Mouse (Mus musculus) yolk sac, embryonic 10.5 days (tissue): Measurements from ENCODE around the gene Ddx41.

Source experiments
- DNase-seq: peaks from one replicate; pipeline ENCODE4 v3.0.0-alpha.2; 2017; ENCODE audit warnings: low spot score

Gene Ddx41

DNA sequence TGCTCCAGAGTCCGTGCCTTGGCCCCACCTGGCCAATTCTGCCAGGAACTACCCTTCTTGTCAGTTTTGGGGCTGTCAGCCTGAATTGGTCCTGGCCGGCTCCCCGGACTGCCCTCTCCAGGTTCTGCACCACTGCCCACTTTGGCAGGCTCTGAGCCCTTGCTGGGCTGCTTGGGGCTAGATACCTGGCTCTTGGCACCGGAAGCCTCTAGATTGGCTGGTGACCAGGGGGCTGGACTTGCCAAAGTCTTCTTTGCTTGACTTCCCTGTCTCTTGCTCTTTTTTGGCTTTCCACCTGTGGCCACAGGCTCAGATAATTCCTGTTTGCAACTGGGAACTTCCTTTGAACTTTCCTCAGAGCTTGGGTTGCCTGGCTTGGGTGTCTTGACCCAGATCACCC lies 6.4 kb upstream of the Ddx41 start:
- DNase-seq: no peak

DNA sequence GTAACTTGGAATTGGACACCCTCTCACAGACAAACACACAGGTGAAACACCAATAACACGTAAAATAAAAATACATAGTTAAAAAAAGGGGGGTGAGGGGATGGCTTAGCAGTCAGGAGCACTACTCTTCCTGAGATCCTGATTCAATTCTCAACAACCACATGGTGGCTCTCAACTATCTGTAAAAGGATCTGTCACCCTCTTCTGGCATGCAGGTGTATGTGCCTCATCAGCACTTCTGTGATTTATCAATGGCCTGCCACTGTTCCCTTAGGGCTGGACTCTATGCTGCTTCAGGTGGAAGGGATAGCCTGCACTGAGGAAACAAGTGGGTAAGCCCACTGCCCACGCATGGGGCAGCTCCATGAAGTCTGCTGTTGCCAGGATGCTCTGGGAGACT lies 4.5 kb upstream of the Ddx41 start:
- DNase-seq: no peak

DNA sequence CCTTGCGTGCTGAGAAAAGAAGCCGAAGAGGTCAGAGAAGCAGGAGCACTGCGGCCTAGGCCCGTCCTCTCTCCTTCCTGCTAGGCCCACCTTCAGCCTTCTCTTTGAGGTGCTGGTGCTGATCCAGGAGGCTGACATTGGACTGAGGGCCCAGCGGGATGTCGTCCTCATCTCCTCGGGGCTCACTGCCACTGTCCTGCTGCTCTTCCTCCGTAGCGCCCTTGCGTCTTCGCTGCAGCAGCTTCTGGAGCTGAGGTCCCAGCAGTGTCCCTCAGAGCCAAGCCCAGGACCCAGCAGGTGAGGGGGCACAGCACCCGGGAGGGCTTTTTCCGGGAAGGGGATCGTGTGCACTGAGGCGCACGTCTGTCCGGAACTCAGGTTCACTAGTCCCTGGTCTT lies 663 bp downstream of the Ddx41 start:
- no peak for DNase-seq

DNA sequence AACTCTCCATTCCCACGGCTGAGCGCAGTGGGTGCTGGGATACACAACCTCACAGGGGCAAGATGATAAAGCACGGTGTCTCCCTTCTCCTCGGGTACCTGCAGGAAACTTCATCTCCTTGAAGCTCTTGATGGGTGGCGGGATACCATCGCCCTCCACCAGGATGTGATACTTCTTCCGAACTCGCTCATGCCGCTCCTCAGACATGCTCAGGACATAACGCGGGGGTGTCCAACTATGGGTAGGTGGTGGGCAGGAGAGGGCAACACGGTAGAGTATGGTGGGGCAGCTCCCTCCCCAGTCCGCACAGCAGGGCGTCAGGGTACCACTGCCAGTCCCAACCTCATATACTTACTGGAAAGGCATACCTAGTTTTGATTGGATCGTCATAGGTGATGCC lies 1.3 kb downstream of the Ddx41 start:
- no peak for DNase-seq

DNA sequence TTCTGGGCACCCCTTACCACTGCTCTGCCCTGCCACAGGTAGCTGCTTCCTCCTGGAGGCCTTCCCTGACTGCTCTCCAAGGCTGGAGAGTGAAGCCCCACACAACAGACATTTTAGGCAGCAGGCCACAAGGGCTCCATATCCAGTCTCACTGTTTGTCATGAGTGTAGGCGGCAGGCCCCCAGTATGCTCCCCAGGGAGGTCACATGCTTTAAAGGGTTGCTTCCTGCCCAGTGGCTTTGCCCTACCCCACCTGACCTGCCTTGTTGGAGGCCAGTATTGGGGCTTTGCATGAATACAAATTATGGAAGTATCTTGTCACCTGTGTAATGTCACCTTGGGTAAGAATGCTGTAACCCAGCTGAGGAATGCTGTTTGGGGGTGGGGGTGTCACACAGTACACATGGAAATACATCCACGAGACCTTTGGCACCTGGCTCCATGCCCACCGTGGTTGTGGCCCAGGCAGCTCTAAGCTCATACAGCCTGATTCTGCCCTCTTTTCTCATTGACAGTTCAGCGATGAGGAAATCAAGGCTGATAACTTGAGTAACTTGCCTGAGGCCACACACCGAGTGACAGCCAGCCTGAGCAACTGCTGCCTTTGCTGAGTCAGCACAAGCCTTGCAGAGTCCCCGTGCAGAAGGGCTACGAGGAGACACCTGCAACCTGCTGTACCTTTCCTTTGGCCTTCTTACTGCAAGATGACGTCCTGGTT lies 7.1 kb downstream of the Ddx41 start, which contains the start of gene Dok3:
Gene Dok3, minus strand, starts transcription at position 99 of the 718 bp plus-strand sequence.
- no peak for DNase-seq

DNA sequence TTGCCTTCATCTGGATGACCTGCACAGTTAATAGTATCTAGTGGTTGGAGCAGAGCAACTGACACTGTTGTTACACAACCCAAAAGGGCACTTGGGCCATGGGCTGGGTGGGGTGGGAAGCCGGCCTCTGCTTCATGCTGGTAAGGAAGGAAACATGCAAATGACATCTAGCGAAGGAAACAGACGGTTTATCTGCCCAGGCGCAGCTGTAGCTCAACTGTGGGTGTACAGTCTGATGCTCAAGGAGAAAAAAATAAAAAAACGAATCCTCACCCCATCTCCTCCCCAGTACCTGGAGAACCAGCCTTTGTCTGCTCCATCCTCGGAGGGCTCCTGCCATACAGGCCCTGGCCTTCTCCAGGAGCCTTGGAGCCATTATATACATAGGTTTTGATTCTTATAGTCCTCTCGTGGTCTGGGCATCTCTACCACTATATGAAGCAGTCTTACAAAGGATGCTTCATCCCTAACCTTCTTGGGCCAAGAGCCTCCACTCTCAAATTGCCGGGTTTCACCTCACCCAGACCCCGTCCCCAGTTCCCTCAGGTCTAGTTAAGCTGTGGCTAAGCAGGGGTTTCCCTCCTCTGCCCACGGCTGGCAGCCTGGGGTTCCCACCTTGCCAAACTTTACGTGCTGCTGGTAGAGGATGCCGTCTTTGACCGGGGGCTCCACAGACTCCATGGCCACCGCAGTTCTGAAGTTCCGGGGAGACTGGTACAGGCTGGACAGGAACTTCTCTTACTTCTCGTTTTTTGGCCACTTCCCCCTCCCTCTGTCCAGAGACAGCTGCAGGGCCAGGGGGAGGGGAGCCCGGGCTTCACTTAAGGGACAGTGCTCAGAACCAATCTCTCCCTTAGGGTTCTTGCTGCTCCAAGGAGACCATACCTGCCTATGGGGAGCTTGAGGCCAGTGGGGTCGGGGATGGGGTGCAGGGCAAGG lies 8.4 kb downstream of the Ddx41 start:
- no peak for DNase-seq

DNA sequence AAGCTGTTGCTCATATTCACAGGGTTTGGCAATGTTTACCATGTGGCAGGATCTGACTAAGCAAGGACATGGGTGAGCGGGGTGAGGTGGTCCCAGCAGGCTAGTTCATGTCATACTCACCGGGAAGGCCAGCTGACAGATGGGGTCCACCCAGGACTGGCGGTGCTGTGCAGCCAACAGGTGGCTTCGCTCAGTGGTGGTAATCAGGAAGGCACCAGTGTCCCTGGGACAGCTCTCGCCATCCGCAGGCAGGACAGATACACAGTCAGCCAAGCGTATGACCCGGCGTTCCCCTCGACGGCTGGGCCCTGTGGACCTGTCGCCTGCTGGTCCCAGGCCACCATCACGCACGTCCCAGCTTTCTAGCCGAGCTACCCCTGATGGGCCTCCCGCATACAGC lies 9.2 kb downstream of the Ddx41 start:
- no peak for DNase-seq

DNA sequence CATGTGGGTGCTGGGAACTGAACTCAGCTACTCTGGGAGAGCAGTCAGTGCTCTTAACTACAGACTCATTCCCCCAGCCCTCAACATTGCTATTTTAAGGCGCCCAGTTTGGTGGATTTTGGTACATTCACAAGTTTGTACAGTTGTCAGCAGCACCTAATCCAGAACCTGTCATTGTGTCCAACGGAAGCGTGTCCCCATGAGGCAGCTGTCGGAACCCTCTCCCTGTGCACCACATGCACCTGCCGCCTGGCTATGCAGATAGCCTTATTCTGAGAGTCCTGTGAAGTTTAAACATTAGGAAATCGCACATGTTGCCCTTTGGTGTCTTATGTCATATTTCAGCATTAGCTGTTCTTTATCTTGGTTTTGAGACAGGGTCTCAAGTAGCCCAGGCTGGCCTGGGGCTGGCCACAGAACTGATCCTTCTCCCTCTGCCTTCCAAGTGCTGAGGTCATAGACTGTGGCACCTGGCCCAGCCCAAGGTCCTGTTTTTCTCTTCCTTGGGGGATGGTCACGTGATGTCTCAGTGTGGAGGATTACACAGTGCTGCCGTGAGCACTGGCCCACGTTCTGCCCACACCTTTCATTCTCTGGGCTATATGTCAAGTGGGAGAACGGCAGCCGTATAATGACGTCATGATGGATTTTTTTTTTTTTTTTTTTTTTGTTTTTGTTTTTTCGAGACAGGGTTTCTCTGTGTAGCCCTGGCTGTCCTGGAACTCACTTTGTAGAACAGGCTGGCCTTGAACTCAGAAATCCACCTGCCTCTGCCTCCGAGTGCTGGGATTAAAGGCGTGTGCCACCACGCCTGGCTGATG lies 10.5 kb downstream of the Ddx41 start:
- no peak for DNase-seq

DNA sequence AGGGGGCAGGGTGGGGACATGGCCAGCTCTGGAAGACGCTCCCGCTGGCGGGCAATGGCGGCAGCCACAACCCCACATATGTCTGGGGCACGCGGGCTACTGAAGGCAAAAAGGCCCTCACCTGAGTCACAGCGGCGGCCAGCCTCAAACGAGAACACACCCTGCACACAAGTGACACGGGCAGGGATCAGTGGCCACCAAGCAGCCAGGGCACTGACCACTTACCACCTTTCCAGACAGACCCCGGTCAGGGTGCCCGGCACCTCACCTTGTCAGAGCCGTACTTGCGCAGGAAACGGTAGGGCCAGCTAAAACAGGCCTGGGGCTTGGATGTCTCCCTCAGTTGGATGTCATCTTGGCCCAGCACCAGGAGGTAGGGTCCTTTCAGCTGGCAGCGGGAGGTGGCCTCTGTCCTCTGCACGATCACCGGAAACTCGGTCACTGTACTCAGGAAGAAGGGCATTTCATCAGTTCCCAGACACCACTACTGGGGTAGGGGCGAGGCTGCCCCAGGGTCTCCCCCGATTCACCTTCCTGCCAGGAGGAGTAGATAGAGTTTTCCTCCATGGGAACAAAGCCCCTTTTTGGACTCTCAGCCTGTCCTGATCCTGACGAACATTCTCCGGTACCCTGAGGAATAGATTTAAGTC lies 12.4 kb downstream of the Ddx41 start:
- no peak for DNase-seq

DNA sequence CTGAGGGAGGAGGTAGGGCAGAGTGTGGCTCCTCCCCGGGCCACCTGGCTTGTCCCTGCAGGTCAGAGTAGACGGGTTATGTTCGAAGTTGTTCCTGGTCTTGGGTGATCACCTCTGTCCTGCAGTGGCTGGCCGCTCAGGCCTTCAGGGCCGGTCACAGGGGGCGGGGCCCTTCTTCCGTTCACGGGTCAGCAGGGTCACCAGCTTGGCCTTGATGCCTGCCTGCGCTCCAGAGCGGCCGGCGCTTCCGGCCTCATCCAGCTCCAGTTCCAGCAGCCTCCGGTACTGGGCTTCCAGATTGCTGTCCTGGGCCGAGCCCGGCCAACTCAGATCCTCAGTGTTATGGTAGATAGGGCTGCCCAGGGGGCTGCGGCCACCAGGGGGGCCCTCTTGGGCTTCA lies 13.2 kb downstream of the Ddx41 start:
- DNase-seq: peak; percentile 70

DNA sequence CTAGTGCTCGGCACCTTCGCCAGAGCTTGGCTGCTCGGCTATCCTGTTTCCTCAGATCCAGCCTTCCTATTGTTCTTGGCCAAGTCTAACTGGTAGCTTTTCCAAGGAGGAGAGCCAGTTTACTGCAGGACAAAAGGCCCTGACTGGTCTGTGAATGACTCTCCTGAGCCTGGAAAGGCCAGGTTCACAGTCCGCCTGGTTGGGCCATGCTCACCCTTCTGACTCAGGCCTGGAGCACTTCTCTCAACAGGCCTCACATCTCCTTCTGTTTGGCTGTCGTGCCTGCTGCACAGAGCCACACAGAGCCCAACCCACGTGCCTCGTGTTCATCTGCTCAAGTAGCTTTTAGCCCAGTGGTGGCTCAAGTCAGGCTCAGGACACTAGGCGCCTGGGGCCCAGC lies 13.7 kb downstream of the Ddx41 start:
- DNase-seq: no peak

DNA sequence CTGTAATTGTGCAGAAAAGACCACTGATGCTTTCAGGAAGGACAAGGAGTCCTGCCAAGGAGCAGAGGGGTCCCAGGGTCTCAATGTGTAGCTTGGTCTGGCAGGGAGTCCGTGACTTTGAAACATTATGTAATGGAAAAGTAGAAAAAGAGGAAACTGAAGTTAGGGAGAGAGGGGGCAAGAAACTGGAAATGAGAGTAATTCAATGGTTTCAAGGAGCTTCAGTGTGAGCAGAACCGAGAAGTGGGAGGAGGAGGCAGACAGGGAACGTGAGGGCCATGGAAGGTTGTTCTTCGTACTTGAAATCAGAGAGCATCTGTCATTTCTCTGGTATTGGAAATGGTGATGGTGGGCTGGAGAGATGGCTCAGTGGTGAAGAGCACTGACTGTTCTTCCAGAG lies 16.9 kb downstream of the Ddx41 start:
- DNase-seq: no peak

DNA sequence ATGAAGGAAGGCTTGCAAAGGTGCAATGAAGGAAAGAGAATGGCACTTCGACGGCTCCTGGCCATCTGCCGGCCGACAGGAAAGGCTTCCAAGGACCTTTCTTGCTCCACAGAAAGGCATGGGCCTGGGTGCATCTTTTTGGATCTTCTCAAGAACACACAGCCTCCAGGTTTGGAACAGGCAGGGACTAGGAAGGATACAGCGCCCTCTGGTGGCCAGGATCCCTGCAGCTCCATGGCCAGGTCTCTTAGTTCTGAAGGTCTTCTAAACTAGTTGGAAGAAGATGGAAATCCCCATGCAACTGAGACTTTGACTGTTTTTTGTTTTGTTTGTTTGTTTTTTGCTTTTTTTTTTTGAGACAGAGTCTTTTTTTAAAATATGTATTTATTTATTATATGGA lies 19.5 kb downstream of the Ddx41 start:
- peak; percentile 59 for DNase-seq

DNA sequence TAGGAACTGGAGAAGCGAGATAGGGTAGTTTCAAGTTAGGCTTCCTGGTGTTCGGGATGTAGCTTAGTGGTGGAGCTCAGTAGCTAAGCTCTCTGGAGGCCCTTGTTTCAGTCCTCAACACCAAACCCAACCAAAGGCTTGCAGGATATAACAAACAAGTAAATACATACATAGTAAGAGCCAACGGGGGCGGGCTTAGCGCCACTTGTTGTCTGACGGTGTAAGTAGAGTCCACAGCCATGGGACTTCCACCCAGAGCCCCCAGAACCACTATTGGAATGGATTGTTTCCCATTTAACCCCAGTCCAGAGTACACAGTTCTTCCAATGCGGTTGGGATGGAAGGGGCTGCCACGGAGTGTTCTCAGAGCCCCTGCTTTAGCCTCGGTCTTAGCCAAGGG lies 22.6 kb downstream of the Ddx41 start:
- DNase-seq: no peak

DNA sequence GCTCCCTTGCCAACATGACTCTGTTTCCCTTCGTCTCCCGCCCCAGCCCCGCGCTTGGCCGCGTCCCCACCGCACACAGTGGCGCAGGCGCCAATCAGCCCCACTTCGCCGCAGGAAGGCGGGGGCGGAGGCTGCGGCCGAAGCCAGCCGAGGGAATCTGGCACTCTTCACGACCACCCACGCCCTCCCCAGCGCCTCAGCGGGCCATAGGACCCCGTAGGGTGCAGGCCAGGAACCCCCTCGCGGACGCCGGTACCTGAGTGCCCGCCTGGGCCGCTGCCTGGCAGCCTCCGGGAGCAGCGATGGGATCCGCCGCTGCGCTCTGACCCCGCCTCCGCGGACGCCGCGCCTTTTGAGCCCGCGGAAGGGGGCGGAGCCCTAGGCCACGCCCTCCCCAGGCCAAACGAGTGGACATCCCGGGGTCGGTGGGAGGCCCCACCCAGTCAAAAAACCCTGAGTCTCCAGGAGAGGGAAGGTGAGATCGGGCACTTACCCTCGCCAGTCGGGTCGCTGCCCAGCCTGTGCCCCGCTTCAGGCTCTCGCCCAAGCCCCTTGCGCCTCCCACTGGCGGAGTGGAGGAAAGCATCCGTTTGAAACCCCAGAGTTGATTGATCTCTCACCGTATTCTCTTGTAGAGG lies 23.2 kb downstream of the Ddx41 start, which contains the start of gene Pdlim7:
Gene Pdlim7, minus strand, starts transcription at position 566 of the 638 bp plus-strand sequence.
- DNase-seq: peak; percentile 89

DNA sequence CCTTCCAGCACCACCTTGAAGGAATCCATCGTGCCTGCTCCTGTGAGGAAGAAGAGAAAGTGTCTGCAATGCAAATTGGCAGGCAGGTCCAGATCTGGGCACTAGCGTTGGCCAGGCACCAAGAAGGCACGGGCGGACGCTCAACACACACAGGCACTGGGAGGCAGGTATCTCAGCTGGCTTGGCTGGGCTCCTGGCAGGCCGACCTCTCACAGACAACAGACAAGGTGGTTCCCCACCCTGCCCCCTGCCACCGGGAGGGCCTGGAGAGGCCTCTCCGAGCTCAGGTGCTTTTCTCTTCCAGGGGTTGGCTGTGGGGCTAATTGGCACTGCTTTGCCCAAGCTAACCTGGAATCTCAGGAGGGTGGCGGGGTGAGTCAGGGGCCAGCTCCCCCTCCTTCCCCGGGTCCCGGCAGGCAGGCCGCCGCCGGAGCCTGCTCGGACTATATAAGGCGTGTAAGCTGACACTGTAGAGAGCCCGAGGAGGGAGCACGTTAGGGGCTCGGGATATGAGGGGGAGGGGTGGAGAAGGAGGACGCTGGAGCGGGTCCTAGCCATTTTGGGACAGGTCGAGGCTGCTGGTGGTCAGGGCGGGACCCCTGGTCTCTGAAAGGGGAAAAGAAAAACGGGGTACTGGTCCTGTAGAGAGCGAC lies 24.0 kb downstream of the Ddx41 start:
- DNase-seq: peak; percentile 73

DNA sequence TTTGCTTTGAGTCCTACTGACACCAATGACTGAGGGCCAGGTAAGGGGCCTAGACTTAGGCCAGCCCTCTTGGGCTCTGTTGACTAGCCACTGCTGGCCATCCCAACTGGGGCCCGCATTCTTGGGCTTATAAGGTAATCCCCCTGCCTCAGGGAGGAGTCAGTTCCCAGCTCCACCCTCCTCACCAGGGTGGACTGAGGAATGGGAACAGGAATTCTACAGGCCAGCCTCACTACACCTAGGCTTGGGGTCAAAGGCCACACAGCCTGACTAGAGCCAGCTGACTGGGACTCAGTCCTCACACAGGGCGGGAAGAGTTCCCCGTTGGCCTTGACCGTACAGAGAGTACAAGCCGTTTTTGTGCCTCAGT lies 25.0 kb downstream of the Ddx41 start:
- DNase-seq: peak; percentile 87

DNA sequence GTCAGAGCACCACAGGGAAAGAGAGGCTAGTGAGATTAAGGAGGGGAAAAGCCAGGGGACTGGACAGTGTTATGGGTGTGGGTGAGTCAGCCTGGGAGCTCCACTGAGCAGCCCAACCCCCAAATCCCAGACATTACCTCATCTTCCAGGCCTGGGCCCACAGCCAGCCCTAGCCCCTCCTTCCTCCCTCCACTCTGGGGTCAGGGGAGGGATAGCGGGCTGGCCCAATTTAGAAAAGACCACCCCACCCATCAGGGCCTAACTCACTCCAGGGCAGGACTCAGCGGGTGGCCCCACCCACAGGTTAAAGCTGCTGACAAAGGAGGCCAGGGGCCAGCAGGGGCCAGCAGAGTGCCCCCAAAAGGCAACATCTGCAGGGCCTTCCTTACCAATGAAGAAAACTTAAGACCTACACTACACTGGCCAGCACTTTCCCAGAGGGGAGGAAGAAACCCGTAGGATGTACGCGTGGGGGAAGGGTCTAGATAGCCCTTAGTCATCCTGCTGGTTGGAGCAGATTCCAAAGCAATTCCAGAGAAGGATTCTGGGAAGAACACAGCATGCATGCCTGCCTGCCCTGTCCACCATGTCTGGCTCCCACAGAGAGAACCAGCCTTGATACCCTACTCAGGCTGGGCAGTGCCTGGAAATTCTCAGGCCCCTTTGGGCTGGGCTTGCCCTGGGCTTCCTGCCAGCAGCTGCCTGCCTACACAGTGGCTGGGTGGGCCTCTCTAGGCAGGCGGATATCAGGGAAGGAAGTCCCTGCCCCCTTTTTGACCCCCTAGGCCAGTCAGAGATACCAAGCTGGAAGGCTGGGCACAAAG lies 25.6 kb downstream of the Ddx41 start:
- DNase-seq: peak; percentile 85

DNA sequence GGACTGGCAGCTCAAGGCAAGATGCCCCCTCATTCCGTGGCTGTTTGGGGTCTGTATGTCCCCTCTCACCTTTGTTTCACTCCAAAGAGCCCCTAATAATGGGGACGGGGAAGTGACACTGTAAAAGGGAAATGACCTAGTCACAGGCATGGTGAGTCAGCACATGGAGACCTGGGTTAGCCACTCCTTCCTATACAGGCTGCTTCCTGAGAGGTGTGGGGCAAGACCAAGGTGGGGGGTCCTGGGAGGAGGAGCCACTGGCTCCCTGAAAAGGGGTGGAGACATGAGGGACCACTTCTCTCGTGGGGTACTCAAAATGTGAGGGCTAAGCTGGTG lies 26.2 kb downstream of the Ddx41 start:
- DNase-seq: no peak

DNA sequence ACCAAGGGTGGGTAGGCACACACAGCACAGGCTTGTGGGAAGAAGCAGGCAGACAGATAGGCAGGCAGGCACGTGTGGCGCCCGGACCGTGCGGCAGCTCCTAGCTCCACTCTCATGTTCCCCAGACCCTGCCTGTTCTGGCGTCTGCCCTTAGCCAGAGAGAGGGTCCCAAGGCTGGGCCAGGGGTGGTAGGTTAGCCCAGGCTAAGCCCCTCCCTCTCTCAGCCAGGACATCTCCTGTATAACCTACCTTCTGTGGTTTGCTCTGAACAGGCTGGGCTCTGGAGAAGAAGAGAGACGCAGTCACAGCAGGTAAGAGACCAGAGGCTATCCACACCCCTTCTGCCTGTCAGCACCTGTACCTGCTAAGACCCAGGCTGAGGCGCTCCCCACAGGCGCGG lies 27.9 kb downstream of the Ddx41 start:
- no peak for DNase-seq
